Mouse (Mus musculus) mature B cell (primary cell): ENCODE results near the gene Gpr50.

Source experiments
- in situ Hi-C: fragments of 300-500 bp; cut with MboI; formaldehyde crosslinking; loops from 2 replicates; pipeline ENCODE4 v1.14.3; 2019

Gene Gpr50

DNA sequence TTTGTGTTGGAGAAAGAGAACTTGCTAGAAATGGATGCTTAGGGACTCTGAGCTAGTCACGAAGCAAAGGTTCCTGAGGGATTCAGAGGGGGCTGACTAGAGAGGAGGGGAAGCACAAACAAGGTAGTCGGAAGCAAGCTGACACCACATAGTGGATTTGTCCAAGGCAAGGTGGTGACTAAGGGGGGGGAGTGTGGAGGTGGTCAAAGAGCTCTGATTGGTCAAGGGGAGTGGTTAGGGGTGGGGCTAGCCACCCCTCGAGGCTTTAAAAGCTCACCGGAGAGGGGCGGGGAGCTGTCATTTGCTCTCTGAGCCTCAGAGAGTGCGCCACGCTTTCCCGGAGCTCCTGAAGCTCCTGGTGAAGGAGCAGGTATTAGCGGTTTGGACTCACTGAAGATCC is at the start of gene Gpr50:
Gpr50 (plus strand) TSS at position 294 of the 400 bp plus-strand sequence.
- in situ Hi-C loops, result no loop called here

DNA sequence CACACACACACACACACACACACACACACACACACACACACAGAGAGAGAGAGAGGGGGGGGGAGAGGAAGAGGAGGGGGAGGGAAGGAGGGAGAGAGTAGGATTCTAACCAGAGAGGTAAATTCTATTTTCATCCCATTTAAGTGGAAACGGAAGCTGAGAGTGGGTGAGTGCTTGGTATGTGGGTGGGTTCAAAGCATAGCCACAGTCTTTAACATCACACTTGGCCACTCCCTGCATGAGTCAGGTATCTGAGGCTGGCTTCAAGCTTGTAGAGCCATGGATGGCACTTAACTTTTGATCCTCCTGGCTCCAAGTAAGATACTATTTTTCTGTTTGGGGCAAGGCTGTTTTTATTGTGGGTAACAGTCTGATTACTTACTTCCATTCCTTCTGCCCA is 41.2 kb upstream of the Gpr50 start:
- in situ Hi-C loops, result no loop called here

DNA sequence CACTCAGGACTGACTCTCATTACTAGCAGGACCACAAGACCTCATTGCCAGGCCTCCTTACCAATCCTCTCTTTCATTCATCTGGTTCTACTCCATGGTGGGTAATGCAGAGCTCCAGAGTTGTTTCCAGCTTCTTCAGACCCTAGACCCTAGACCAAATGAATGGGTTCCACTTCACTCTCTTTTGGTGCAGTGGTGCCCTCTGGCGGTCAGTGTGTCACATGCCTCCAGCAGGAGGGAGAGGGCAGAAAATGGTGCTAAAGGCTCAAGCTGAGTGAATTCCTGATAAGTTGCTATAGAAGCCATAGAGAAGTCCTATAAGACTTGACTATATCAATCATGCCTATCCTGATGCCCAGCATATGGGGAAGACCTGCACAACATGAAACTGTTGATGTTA is 39.6 kb upstream of the Gpr50 start:
- in situ Hi-C loops, result no loop called here

DNA sequence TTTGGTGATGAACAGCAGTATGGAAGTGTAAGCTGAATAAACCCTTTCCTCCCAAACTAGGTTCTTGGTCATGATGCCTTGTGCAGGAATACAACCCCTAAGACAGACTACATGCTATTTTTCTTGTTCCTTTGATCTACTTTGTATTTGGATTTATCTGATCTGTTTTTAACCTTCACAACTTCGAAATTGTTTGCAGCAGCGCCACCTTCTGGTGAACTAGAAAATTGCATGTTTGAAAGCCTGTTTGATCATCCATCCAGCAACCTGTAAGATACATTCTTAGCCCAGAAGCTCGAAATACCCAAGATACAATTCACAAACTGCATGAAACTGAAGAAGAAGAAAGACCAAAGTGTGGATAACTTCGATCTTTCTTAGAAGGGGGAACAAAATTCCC is 35.2 kb upstream of the Gpr50 start:
- in situ Hi-C loops, result no loop called here

DNA sequence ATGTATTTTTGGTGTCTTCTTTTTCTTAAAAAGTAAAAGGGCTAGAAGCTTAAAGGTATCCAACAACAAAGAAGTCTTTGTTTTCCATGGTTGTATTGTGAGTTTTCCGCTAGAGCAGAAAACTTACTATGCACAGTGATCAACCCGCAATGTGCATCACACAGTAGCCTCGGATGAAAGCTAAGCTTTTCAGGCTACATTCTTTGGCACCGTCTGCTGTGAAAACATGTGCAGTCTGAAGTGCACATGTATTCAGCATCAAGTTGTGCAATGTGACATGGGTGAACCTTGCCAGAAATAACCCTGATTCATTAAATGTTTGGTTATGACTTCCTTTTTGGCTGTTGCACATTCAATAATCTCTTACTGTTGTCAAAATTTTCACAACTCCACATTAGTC is 32.8 kb upstream of the Gpr50 start:
- in situ Hi-C loops, result no loop called here

DNA sequence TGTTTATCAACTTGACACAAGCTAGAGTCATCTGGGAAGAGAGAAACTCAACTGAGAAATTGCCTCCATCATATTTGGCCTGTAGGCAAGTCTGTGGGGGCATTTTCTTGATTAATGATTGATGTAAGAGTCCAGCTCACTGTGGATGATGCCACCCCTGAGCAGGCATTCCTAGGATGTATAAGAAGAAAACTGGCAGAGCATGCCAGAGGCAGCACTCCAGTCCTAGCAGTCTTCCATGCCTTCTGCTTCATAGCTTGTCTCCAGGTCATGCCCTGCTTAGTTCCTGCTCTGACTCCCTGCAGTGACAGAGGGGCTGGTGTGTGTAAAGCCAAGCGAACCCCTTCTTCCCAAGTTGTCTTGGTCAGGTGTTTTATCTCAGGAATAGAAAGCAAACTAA is 32.3 kb upstream of the Gpr50 start:
- in situ Hi-C loops, result no loop called here

DNA sequence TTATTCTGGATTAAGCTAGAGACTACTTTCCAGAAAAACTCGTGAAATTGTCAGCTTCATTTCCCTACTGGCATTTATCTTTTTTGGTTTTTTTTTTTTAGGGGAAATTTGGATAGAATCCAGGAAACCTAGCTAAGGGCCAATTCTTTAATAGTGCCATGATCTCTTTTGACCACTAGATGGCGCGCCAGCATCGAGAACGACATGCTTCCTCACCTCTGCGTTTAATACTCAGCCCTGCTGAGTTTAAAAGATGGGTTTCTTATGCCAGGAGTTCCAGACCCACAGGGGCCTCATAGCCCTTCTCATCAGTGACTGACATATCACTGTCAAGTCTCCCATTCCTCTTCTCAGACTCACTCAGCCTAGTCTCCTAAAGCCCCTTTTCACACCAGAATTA is 15.5 kb upstream of the Gpr50 start:
- in situ Hi-C loops, result no loop called here

DNA sequence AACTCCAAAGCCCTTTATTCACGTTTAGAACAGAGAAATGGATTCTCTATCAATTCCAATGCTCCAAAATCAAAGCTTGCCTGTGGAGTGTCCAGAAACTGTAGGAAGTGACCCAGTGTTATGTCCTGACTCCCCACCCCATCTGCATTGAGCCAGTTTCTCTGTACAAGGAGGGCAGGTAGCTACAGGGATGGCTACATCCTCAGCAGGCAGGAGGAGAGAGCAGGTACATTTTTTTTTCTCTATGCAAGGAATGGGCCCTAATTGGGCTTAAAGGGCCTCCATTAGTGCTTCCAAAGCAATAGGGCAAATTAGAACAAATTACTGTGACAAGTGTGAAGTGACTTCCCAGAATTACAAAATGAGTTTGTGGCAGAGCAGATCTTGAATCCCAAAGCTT is 15.0 kb upstream of the Gpr50 start:
- in situ Hi-C loops, result no loop called here

DNA sequence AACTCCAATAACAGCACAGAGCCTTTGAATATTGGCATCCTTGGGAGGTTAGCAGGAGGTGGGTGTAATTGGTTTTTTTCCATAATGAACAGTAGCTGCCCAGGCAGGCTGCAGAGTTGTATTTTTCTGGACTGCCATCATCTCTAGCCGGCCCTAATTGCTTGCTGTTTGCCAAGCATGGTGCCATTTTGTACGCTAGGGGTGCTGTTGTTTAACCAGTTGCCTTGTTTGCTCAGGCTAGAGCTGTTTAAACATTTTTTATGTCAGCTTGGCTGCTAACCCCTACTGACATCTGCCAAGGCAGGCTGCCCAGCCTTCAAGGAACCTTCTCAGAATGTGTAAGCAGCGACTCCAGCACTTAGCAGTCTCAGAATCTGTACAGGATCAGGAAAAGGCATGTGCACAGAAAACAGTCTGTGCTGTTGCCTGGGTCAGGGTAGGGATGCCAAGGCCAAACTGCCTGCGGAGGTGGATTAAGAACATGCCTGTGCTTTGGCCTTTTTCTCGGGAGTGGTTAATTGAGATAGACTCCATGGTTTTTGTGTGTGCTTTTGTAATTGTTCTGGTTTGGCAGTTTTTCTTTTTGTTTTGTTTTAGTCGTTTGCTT is 14.5 kb upstream of the Gpr50 start:
- in situ Hi-C loops, result no loop called here

DNA sequence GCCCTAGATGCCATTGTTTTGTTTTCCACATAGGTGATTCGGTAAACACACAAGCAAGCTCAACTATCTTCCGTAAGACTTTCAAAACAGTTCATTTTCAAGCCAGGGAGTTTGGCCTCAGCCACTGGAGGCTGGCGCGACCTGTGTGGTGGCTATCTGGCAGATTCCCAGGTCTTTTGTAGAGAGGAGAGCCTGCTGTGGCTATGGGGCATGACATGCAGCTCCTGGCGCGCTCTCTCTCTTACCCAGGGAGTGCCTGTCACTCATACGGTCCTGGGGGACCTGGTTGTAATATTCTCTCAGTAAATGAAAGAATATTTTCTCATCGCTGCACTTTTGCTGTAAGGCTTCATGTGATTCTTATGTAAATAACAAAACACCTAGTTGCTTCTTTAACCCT is 13.5 kb upstream of the Gpr50 start:
- in situ Hi-C loops, result no loop called here

DNA sequence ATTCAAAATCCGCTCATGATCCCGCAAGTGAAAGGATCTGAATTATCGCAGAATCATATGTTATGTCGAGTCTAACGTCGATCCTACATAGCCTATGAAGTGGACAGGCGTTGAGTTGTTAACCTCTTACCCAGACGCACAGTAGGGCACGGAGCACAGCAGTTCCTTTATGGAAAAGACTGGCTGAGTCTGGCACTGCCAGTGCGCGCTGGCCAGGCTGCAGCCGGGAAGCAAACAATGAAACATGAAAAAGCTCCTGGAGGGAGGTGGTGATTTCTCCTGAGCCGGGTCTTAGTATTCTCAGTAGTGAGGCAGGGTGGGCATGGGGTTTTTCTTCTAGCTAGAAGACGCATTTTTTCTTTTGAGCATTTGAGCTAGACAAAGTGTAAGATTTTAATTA is 1.7 kb upstream of the Gpr50 start:
- in situ Hi-C loops, result no loop called here

DNA sequence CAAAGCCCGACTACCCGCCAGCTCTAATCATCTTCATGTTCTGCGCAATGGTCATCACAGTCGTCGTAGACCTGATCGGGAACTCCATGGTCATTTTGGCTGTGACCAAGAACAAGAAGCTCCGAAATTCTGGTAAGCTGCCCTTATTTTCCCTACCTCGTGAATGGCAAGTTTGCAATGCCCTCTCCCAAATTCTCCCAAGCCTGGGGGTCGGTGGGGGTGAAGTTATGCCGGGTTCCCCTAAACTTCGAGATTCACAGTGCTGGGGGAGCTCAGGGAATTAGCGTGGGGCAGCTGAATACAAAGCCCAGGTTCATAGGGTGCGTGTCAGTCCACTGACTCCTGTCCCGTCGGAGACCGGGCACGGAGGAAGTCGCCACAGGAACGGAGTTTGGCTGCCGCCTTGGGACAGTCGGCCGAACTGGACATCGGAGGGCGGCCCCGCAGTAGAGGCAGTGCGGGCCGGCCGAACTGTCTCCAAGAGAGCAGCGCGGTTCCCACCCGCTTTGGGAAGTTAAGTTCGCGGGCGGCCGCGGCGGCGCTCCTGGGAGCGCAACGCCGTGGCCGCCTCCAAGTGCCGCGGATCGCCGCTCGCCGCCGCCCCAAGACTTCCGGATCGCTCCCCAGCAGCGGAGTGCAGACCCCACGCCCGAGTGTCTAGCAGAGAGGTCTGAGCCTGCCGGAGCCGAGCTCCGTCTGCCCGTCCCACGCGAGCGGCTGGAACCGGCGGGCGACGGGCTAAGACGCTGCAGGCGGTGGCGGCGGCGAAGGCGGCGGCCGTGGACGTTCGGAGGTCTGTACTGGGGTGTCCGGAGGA is 612 bp downstream of the Gpr50 start:
- in situ Hi-C loops, result no loop called here

DNA sequence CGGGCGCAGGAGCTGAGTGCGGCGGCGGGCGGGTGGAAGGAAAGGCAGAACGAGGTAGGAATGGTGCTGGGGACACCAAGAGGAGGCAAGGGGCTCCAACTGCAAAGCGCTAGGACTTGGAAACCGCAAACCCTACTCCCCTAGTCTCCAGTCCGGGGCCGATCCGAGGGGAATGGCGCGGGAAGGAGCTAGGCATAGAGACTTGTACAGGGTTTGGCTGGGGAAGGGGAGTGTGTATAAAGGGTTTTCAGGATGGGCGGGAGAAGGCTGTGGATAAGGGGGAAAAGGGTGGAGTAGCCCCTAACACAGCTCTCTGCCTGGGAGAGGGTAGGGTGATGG is 1.2 kb downstream of the Gpr50 start:
- in situ Hi-C loops, result no loop called here

DNA sequence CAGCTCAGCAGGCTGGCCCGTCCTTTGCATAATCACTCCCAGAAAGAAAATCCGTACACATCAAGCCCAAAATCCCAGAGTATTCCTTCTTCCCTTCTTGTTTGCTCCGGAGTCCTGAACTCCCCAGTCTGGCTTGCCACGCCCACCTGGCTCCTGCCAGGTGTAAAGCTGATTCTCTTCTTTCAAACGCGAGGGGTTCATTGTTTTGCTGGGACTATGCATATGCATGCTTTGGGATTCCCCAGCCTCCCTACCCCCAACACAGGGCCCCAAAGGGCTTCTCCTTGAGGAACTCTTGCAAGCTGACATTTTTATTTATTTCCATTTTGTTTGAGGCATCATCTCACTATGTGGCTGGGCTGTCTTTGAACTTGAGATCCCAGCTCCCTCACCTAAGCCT is 6.8 kb downstream of the Gpr50 start:
- in situ Hi-C loops, result no loop called here

DNA sequence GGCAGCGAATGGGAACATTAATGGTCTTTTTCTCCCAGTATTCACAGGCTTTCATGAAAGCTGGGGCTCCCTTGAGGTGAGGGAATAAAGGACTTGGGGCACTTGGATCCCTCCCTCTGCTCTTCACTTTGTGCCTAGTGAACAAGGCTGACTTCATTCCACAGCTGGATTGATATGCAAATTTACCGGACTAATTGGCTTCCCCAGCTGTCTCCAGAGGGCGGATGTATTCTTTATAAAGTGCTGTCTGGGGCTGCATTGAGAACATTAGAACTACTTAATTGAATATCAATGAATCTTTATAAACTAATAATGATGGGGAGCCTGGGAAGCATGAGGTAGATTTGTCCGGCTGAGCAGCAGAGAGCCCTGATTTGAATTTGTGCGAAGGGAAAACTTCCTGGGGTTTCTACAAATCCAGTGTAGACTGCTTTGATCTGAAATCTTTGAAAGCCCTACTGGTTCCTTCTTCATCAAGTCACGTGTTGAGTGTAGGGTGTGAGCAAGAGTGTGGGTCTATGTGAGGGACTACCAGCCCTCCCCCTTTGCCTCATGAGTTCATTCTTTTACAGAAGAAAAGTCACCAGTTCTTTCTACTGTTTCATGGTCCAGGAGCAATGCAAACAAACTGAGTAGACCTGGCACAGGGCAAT is 37.5 kb downstream of the Gpr50 start:
- in situ Hi-C loops, result no loop called here
